Mouse (Mus musculus) urinary bladder, adult 2 months (tissue): ENCODE measurements around the gene Ydjc. TPM values are rescaled to one million over a fixed set of nuclear protein-coding genes. Genes with fewer than 3 reads are reported as not detected.
A peak's percentile ranks its signal among the peaks of the same experiment; 100 is the strongest.
"Not testable (repeated sequence)": the region's sequence is repeated elsewhere in the genome, so short reads cannot be mapped to it uniquely, and the experiment has no call there.

ENCODE experiments used
- DNase-seq: peaks from one replicate; pipeline ENCODE4 v3.0.0; 2022; ENCODE audit warnings: low spot score
- polyA plus RNA-seq: library from polyadenylated mRNA; depleted of rRNA; stranded (reverse); fragments of >200 nt; gene quantifications from 2 replicates; pipeline ENCODE4 v1.2.3, GENCODE M21; 2012

Ydjc gene
- polyA plus RNA-seq, 1 experiment: 11.9 TPM

DNA sequence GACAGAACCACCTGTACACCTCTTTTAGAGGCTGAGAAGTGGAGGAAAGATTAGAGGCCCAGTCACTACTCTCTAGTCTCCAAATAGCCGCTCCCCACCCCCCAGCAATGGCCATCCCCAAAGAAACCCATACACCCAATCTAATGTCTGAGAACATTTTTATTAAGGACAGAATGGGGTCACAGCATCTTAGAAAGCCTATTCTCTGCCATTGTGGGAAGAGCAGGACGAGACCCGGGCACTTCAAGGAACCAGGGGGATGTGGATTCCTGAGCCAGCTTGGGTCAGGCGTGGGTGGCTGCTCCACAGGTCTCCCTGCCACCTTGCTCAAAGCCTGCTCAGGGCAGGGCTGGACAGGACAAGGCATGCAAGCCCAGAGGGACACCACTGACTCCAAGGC lies 7.5 kb downstream of the Ydjc start:
- DNase-seq: no peak

DNA sequence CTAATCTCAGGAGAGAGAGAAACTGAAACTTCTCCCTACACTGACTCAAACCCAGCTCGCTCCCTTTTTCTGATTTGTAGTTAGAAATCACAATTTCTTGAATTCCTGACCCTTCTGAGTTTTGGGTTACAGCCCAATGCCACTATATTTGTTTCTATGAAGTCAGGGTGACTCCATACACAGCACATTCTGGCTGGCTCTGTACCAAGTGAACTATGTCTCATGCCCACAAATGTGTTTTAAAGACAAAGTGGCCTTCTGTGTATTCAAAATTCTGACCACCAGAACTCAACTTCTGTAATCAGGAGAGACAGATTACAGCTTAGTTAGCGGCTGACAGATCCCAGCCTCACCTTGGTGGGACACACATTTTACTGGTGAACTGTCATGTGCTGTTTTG lies 9.9 kb downstream of the Ydjc start:
- no peak for DNase-seq

DNA sequence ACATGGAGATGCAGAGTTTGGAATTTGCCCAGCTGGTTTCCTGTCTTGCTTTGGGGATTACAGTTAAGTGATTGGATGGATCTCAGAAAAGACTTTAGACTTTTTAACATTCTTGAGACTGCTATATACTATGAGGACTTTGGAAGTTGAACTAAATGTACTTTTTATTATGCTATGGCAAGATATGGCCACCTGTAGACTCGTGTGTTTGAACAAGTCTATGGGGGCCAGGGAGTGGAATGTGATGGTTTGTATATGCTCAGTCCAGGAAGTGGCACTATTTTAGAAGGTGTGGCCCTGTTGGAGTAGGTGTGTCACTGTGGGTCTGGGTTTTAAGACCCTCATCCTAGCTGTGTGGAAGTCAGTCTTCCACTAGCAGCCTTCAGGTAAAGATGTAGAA lies 21.1 kb downstream of the Ydjc start:
- DNase-seq: not testable (repeated sequence)

DNA sequence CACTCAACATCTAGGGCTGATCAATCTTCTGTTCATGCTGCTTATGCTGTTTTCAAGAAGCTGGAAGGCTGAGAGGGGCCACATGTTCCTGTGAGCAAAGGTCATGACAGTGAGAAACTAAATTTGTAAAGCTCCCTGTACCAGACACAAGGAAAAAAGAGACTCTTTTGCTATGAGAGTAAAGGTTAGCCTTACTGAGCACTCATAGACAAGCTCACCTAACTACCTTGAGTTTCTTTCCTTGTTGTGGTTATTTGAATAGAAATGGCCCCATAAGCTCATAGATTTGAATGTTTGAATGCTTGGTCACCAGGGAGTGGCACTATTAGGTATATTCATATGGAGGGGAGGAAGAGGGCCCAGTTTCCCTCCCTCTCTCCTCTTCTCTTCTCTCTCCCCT lies 22.8 kb downstream of the Ydjc start:
- DNase-seq: no peak

DNA sequence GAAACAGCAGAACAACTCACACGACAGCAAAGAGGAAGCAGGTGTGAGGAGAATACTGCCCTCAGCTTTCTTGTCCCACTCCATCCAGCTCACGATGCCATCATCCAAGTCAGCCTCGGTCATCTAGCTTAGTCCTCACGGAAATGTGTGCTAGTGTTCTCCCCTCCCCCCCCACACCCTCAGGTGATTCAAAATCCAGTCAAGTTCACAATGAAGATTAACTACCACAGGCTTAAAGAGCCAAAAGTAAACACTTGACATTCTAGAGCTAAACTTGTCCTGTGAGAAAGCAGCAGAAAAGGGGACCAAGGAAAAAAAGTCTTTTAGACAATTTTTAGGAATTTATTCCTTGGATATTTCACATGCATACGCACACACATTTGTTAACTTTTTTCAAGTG lies 23.6 kb downstream of the Ydjc start:
- DNase-seq: no peak

DNA sequence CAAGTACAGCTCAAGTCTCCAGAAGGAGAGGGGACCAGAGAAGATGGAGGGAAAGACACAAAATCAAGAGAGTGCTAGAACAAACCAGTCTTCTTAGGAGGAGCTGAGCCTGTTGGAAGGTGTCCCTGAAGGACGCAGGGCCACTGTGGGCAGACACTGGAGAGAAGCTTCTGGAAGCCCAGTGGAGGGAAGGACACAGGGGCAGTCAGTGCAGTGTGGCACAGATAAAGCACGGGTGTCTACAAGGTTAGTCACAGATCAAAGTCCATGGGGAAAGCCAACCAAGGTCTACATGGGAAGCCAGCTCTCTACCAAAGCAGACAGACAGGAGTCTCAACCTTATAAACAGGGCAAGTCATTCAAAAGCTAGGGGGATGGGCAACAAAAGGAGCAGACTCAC lies 31.3 kb downstream of the Ydjc start:
- no peak for DNase-seq

DNA sequence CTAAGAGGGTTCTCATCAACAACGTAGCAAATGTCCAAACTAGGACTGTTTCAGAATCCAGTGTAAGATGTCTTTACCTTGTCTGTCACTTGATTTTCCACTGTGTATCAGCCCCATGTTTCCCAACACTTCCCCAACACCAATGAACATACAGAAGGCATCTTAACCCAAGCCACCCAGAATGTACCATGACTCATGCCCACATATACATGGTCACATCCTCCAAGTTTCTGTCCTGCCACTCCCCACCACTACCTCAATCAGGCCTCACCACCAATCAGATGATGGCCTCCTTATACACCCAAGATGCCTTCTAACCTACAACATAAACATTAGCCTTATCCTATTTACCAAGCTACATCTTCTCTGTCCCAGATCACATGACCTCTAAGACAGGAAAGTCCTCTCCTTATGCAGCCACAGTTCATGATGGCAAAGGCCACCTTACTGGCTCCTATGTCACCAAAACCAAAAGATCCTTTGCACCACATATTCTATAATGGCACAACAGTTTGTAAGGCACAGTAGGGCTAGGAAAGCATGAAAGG lies 33.3 kb downstream of the Ydjc start:
- DNase-seq: no peak

DNA sequence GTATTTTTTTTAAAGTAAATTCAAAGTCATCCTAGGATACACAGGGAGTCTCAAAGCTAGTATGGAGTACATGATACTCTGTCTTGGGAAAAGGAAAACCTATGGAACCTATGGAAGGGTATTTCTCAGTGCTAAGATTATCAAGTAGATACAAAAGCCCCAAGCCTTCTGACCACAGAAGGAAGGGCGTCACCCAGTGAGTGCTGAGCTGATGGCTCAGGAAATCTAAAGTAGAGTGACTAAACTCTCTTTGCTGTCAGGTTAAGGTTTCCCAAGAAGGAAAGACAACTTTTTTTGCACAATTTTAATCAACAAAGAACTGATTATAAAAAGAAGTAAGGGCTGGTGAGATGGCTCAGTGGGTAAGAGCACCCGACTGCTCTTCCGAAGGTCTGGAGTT lies 35.3 kb downstream of the Ydjc start:
- DNase-seq: no peak

DNA sequence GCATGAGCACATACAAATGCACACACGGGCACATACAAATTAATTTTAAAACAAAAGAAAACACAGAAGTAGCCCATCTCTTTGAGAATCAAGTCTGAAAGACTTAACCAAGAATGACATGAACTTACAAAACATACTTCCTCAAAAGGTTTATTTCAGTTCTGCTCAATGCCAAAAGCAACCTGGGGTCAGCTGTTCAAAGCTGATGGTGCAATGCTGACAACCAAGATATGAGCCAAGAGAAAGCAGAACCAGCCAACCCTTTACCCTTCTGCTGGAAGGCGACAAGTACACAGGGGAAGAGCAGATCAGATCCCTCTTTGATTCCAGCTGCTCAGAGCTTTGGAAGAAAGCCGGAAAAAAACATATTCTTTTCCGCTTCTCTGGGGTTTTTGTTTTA lies 37.0 kb downstream of the Ydjc start:
- no peak for DNase-seq

DNA sequence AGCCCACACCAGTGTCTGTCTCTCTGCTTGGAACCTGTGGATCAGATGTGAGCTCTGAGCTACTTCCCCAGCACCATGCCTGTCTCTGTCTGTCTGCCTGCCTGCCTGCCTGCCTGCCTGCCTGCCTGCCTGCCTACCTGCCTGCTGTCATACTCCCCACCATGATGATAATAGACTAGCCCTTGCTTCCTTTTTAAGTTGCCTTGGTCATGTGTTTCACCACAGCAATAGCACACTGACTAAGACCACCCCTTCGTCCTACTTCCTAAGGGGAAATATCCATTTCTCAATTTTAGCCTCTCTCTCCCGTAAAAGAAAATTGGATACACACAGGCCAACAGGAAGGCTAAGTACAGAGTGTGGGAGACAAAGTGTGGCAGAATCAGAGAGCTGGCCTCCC lies 37.7 kb downstream of the Ydjc start:
- no peak for DNase-seq

DNA sequence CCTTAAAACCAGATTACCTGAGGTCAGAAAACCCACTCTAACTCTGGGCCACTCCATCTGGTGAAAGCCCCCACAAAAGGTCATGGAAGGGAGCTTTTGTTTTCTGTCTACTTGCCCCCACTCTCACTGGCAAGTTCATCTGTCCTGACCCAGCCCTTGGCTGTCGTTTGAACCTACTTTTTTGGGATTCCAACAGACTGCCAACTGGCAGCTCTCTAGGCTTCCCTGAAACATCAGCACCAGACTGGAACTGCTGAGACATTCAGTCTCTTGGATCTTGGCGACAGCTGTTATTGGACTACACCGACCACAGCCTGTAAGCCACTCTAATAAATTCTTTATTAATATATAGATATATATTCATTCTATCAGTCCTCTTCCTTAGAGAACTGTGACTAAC lies 38.6 kb downstream of the Ydjc start:
- DNase-seq: no peak

DNA sequence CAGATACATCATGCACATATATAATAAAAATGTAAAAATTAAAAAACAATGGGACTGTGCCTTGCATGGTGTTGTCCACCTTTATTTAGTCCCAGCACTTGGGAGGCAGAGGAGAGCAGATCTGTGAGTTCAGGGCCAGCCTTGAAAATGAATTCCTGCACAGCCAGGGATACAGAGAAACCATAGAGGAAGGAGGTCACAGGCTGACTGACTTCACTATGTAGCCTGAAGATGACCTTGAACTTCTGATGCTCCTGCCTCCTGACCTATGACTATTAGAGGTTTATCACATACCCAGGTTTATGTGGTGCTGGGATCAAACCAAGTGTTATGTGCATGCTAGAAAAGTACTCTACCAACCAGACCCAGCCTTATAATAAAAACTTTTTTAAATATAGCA lies 41.1 kb downstream of the Ydjc start:
- DNase-seq: no peak

DNA sequence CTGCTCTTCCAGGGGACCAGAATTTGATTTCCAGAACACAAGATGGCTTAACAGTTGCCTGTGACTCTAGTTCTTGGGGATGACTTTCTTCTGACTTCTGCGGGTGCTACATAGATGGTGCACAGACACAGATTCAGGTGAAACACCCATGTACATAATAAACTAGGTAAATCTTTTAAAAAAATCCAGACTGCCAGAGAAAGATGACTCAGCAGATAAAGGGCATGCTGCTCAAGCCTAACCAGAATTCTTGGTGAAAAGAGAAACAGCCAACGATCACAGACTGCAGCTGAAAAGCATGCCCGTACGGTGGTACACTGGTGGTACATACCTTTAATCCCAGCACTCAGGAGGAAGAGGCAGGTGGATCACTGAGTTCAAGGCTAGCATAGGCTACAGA lies 49.4 kb downstream of the Ydjc start:
- DNase-seq: no peak

DNA sequence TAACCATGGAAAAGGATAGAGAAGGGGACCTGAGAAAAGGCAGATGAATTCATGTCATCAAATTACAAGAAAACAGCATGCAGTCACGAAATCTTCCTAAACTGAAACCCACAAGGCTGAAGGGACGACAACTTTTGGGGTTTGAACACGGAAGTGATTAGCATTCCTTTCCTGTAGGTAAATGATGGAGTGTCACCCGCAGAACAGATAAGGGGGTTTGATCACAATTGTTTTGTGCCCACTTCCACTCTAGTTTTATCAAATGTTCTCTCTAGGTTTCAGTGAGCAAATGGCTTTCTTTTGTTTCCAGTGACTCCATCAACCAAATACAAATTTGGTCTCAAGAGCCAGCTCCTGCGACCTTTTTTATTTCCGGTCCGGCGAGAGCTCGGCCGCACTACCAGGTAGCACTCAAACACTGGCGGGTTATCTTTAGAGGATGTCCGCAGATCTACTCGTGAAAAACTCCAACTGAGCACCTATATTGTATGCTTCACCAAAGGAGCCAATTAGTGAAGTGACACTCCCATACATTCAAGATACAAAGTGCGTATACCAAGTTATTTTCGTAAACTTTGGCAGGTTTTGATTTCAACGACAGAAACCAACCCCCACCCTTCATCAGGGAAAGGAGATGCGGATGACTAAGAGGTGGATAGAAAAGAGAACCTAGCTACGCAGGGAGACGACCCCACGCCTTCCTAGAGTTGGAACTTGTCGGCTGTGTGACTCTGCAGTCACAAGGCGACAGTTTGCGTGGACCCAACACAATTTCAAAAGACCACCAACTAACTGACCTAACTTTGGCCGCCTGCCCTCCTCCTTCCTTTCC lies 55.9 kb downstream of the Ydjc start:
- no peak for DNase-seq

DNA sequence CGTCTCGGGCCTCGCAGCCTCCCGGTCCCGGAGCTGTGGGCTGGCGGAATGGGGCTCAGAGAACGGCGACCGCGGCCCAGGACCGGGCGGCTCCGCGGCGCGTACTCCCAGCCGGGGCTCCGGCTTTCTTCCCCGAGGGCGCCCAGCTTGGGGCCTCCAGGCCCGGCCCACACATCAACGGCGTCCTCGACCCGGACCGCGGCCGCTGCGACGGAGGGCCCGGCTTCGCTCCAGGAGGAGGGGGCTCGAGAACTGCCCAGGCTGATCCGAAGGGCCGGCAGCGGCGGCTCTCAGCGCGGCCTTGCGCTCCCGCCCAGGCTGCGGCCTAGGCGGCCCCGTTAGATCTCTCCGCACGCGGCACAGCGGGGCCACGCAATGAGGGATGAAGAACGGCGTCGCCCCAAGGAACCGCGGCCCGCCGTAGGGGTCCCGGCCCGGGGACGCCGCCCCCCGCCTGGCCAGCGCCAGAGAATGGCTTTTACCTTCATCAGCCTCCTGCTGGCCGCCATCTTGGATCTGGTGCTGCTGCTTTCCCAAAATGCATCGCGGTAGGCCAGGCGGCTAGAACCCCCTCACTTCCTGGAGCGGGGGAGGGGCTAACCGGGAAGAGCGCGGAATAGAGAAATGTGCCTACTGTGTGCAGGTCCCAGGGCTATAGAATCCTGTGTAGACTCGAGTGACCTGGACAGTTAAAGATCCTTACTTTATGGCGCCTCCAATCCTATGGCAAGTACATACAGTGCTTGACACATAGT lies 56.7 kb downstream of the Ydjc start:
- peak; percentile 72 for DNase-seq

DNA sequence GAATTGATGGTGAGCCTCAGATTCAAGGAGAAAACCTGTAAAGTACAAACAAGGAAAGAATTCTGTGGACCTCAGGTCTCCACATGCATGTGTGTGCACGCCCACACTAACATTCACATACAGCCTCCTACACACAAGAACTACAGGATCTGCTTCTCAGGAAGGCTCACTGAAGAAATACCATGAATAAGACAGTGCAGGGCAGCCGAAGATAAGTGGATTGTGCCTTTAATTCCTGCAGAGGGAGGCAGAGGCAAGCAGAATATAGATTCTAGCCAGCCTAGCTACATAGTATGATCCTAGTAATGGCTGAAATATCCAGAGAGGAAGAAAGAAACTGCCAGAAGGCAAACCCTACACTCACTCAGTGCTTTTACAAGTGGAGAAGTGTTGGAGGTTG lies 57.6 kb downstream of the Ydjc start:
- DNase-seq: no peak

DNA sequence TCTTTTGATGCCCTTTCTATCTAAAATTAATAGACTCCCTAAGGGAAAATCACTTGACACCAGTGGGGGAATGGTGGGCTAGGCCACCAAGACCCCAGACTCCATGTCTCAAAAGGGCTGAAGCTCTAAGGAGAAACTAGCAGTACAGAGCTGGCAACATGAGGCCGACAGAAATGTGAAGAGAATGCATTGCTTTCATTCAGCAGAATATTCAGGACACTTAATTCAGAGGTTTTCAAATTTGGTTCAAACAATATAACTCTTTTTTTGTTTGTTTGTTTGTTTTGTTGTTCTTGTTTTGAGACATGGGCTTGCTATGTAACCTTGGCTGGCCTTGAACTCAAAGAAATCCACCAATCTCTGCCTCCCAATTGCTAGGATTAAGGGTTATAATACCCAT lies 58.1 kb downstream of the Ydjc start, which contains the start of gene Ube2l3:
TSS of gene Ube2l3 (minus strand) at position 101 of the 400 bp plus-strand sequence.
- no peak for DNase-seq

DNA sequence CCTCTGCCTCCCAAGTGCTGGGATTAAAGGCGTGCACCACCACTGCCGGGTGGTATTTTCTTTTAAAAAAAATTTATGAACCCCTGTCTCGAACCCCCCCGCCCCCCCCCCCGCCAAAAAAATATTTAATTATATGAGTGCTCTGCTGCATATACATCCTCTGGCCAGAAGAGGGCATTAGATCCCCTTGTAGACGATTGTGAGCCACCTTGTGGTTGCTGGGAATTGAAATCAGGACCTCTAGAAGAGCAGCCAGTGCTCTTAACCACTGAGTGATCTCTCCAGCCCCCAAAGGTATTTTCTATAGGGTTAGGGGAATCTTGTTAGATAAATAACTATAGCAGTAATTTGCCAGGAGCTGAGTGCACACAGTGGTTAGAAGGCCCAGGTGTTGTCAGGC lies 60.6 kb downstream of the Ydjc start:
- no peak for DNase-seq

DNA sequence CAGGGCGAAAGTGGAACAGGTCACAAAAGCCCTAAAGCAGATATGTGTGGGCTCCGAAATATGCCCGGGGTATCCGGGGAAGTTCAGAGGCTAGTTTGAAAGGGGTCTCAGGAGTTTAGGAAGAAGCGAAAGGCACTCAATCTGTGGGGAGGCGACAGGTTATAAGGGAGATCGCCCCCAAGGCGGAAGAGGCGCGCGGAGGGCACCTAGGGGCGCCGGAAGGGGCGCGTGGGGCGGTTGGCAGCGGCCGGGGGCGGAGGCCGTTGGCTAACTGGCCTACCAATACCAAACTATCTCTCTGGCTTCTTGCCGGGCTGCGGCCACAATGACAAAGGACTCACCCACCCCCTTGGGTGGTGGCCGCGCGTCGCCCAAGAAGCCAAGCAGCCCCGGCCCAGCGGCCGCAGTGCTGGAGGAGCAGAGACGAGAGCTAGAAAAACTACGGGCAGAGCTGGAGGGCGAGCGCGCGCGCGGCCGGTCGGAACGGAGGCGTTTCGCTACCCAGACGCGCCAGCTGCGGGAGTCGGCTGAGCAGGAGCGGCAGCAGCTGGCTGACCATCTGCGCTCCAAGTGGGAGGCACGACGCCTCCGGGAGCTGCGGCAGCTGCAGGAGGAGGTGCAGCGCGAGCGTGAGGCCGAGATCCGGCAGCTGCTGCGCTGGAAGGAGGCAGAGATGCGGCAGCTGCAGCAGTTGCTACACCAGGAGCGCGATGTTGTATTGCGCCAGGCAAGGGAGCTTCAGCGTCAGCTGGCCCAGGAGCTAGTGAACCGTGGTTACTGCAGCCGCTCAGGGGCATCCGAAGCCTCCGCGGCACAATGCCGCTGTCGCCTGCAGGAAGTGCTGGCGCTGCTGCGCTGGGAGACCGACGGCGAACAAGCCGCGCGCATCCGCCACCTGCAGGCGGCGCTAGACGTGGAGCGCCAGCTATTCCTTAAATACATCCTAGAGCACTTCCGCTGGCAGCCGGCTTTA lies 64.3 kb downstream of the Ydjc start, which contains the start of gene Rimbp3:
TSS of gene Rimbp3 (plus strand) at position 215 of the 973 bp plus-strand sequence.
- peak; percentile 79 for DNase-seq

DNA sequence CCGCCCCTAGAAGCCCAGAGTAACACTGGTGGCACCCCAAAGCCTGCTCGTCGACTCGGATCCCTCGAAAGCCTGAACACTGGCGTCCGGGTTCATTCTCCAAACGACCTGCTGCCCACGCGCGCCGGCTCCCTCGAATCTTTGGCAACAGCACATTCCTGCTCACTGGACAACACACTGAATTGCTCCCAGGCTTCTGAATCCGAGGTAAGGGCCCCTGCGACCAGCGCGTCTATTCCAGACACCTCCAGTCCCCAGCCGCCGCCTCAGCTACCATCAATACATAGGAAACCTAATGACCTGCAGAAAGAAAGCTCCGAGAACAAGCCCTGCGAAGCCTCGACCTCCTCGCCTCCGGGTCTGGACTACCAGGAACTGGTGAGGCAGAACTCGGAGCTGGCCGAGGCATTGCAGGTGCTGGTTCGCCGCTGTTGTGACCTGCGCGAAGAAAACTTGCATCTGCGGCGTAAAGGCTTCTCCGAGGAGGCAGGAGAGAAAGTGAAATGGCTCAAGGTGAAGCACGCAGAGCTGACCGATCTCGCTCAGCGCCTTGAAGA lies 65.1 kb downstream of the Ydjc start:
- no peak for DNase-seq
